Mouse (Mus musculus) ES-Bruce4 (cell line): ENCODE measurements at regions not wholly inside any gene's neighbourhood (a gene's known extent, or its start where the extent isn't known, plus 50 kb on each side); places are given as distances from the start of the nearest gene placed in this dataset.
"Not testable (repeated sequence)": the region's sequence is repeated elsewhere in the genome, so short reads cannot be mapped to it uniquely, and the experiment has no call there.

Experiments
- H3K27ac ChIP-seq: 2 replicates; pipeline ENCODE4 v1.5.1; 2012; ENCODE audit warnings: low read length, inconsistent platforms; ENCODE audit not compliant: insufficient read depth
- H3K27me3 ChIP-seq: 2 replicates; pipeline ENCODE4 v1.6.1; 2012; ENCODE audit warnings: mild to moderate bottlenecking, low read length, inconsistent platforms; ENCODE audit not compliant: control insufficient read depth, poor library complexity, insufficient read depth, severe bottlenecking
- H3K36me3 ChIP-seq: 2 replicates; pipeline ENCODE4 v1.6.1; 2012; ENCODE audit warnings: inconsistent platforms, mild to moderate bottlenecking, low read length, moderate library complexity; ENCODE audit not compliant: control insufficient read depth, poor library complexity, insufficient read depth, severe bottlenecking
- H3K4me1 ChIP-seq: one replicate; pipeline ENCODE4 v1.8.1; 2011; ENCODE audit warnings: low read length; ENCODE audit not compliant: control insufficient read depth, insufficient read depth
- H3K4me3 ChIP-seq: 2 replicates; pipeline ENCODE4 v1.5.1; 2011; ENCODE audit warnings: low read depth, mild to moderate bottlenecking, low read length
- H3K9ac ChIP-seq: 2 replicates; pipeline ENCODE4 v1.6.1; 2012; ENCODE audit warnings: low read depth, mild to moderate bottlenecking, inconsistent platforms; ENCODE audit not compliant: poor library complexity, severe bottlenecking
- H3K9me3 ChIP-seq: replicated peaks from 2 replicates; pipeline ENCODE4 v1.6.1; 2012; ENCODE audit warnings: mild to moderate bottlenecking, low read length, inconsistent platforms; ENCODE audit not compliant: control insufficient read depth, poor library complexity, insufficient read depth, severe bottlenecking
- CTCF ChIP-seq: IDR thresholded peaks from one replicate; pipeline ENCODE4 v1.8.1; 2011; ENCODE audit warnings: low read depth, low read length
- EP300 ChIP-seq: IDR thresholded peaks from 2 replicates; pipeline ENCODE4 v1.6.1; 2011; ENCODE audit warnings: low read depth, low read length; ENCODE audit not compliant: insufficient read depth
- POLR2A ChIP-seq: IDR thresholded peaks from one replicate; pipeline ENCODE4 v1.8.1; 2011; ENCODE audit warnings: low read length; ENCODE audit not compliant: insufficient read depth

GRCm38 (mm10) chr8:35159329-35159728 is 606.3 kb upstream of the Gm19410 start:
- Histone ChIP-seq H3K4me1 (no peaks in the 10 kb centered on the region), H3K27ac (no peak overlapping the region), H3K9ac (peak overlapping the region; percentile 18; the same call in 1 of the 2 replicates), H3K9me3 (no peaks in the 10 kb centered on the region), H3K36me3 (no peaks in the 10 kb centered on the region), H3K27me3 (no peaks in the 10 kb centered on the region), H3K4me3 (no peak overlapping the region)
- TF ChIP-seq CTCF (peak; percentile 85), POLR2A (no peak)

- no peak overlapping the region for H3K4me3 ChIP-seq
- TF ChIP-seq EP300 (no peak), CTCF (no peak), POLR2A (no peak)
- H3K9me3 ChIP-seq, result no peaks in the 10 kb centered on the region
Observed at GRCm38 (mm10) chr8:35160230-35160629, 605.4 kb upstream of the Gm19410 start.

GRCm38 (mm10) chr8:35162166-35162565 is 603.4 kb upstream of the Gm19410 start:
- H3K4me3 ChIP-seq, H3K9ac ChIP-seq, H3K36me3 ChIP-seq, H3K27me3 ChIP-seq, H3K27ac ChIP-seq, H3K9me3 ChIP-seq, H3K4me1 ChIP-seq: not testable (repeated sequence)

More at GRCm38 (mm10) chr8:35160230-35160629, 605.4 kb upstream of the Gm19410 start:
- Histone ChIP-seq H3K27me3 (no peaks in the 10 kb centered on the region), H3K4me1 (no peaks in the 10 kb centered on the region), H3K27ac (no peak overlapping the region), H3K36me3 (no peaks in the 10 kb centered on the region), H3K9ac (no peak overlapping the region)

GRCm38 (mm10) chr8:35166611-35167010 is 599.0 kb upstream of the Gm19410 start:
- Histone ChIP-seq H3K4me3 (no peak overlapping the region), H3K4me1 (no peaks in the 10 kb centered on the region), H3K27me3 (no peaks in the 10 kb centered on the region), H3K9ac (no peak overlapping the region), H3K9me3 (no peaks in the 10 kb centered on the region), H3K36me3 (no peaks in the 10 kb centered on the region), H3K27ac (no peak overlapping the region)
- TF ChIP-seq CTCF, result no peak
- TF ChIP-seq EP300, result no peak
- TF ChIP-seq POLR2A, result no peak

GRCm38 (mm10) chr8:35171536-35172310 is 593.9 kb upstream of the Gm19410 start:
- TF ChIP-seq POLR2A (no peak), CTCF (no peak), EP300 (no peak)
- Histone ChIP-seq H3K9me3 (no peaks in the 10 kb centered on the region), H3K4me3 (no peak overlapping the region), H3K4me1 (no peaks in the 10 kb centered on the region), H3K36me3 (no peaks in the 10 kb centered on the region), H3K27ac (no peak overlapping the region), H3K27me3 (no peaks in the 10 kb centered on the region), H3K9ac (no peak overlapping the region)

- no peaks in the 10 kb centered on the region for H3K9me3 ChIP-seq
- no peak for TF ChIP-seq POLR2A
- no peak overlapping the region for H3K27ac ChIP-seq
- no peak overlapping the region for H3K9ac ChIP-seq
- H3K4me3 ChIP-seq, result no peak overlapping the region
- H3K36me3 ChIP-seq, result no peaks in the 10 kb centered on the region
- no peaks in the 10 kb centered on the region for H3K27me3 ChIP-seq
- peaks cover 1% of the 10 kb centered on the region for H3K4me1 ChIP-seq
Observed at GRCm38 (mm10) chr8:35177314-35177713, 588.3 kb upstream of the Gm19410 start.
